Mouse (Mus musculus) olfactory bulb, adult 2 months (tissue): ENCODE data around the gene Ank3.

Experiments
- CTCF ChIP-seq: fragments of 200-500 bp; IDR thresholded peaks from 2 replicates; pipeline ENCODE4 v1.5.1; 2012; ENCODE audit warnings: low read depth, mild to moderate bottlenecking, low read length, moderate library complexity; ENCODE audit not compliant: insufficient read depth
- POLR2A ChIP-seq: fragments of 200-500 bp; IDR thresholded peaks from 2 replicates; pipeline ENCODE4 v1.6.1; 2012; ENCODE audit warnings: mild to moderate bottlenecking, low read depth, low read length, moderate library complexity; ENCODE audit not compliant: insufficient read depth

DNA sequence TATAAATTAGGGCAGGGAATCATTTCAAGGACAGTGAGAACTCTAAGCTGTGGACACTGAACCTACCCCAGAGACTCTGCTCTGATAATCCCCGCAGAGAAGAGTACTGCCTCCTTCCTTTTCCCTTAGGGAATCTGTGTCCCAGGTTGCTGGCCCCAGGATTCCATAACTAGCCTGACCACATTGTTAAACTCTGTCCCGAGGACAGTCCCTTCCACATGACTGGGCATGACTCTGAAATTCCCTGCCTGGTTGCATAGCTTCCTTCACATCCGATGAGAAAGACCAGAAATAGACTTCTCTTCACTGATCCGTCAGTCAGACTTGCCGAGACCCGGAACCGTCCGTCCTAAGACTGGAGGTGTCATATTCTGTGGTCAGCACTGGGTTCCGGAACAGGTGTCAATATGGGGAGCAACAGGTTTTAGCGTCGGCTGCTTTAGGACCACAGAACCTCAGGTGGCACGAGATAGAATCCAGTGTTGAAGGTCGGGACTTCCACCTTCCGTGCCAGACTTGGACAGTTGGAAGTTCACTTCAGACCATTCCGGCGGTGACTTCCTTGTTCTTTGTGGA is 219.1 kb downstream of the Ank3 start:
- TF ChIP-seq CTCF (no peak), POLR2A (no peak)
